Mouse (Mus musculus) T-helper 17 cell (primary cell): Measurements from ENCODE around the gene Far2.

Experiments used
- in situ Hi-C, 2 experiments: fragments of 300-600 bp; cut with MboI, MseI; formaldehyde crosslinking; loops; 1 replicate in 1 of 2; 2 replicates in 1 of 2; pipeline ENCODE4 v1.15.1; 2025; ENCODE audit warnings: high pct_unique_total_duplicates in 2 of 2

The Far2 gene

DNA sequence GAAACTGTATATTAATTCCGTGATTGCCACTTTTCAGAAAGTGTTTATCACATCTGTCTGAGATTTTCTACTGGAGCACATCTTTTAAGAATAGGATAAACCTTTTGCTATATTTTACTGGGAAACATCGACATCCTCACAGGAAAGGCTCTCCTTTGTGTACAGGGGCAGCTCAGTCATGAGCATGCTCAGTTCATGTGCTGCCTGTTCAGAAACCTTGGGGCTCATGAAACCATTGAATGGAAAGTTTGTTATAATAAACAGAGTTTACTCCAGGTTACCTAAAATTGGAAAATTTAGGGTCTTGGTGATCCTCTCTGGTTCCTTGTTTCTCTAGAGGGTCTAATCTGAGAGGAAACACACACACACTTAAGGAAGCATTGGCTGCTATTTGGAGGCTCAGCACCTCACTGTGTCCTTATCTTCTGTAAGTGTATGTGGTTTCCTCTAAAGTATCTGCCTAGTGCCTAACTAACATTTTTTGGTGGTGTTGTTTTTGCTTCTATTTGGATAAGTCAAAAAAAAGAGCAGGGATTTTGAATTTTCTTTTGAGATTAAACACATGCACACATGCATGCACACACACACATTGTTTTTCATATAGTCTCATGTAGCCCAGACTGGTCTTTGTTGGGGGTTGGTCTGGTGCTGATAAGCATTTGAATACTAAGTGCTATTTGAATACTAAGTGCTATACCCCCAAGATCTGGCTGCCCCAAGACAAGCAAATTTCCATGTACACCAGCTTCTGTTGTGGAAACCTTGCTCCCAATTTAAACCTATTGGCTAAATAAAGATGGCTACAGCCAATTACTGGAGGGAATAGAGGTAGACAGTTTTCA lies 171.4 kb downstream of the Far2 start:
- in situ Hi-C loops: no loop called here

DNA sequence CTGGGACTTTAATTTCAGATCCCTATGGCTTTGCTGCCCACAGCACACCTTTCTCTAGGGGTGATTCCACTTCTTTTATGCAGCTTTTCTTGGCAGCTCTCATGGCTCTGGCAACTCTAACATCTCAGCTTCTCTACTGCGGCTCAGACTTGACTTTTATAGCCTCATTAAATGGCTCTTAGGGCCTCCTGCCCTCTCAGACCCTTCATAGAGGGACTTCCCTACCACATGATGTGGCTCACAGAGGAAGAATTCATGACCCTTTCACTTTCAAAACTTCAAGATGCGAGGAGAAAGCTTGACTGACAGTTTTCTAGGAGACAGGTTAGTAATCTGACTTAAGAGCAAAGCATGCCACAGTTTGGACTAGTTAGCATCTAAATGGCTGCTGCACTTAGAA lies 175.6 kb downstream of the Far2 start:
- in situ Hi-C loops: no loop called here

DNA sequence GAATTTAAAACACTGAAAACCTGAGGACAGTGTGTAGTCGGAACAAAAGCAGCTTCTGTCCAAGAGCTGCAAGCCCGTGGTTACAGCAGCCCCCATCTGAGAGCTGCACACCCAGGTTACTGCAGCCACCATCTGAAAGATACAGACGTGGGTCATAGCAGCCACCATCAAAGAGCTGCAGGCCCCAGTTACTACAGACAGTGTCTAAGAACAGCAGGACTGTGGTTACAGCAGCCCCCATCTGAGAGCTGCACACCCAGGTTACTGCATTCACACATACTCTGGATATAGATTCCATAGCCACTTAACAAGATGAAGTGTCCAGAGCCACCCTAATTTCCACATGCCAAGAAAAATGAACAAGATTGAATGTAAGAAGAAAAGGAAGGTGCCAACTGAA lies 180.5 kb downstream of the Far2 start:
- in situ Hi-C loops: loop anchor here (25.0 kb wide), 1 partner anchor 685 kb away; no protein-coding TSS in a partner anchor
